Mouse (Mus musculus) ES-E14 (cell line): ENCODE data around the gene Azin2.

Source experiments
- CHD2 ChIP-seq: IDR thresholded peaks from 2 replicates; pipeline ENCODE4 v1.6.1; 2014; ENCODE audit warnings: mild to moderate bottlenecking, low read depth, low read length, inconsistent platforms
- HCFC1 ChIP-seq: IDR thresholded peaks from 2 replicates; pipeline ENCODE4 v1.6.1; 2012; ENCODE audit warnings: low read length, inconsistent platforms, borderline replicate concordance; ENCODE audit not compliant: insufficient read depth
- MAFK ChIP-seq: IDR thresholded peaks from 2 replicates; pipeline ENCODE4 v1.6.1; 2014; ENCODE audit warnings: mild to moderate bottlenecking, low read depth, low read length, inconsistent platforms; ENCODE audit not compliant: insufficient read depth
- ZC3H11A ChIP-seq: IDR thresholded peaks from 2 replicates; pipeline ENCODE4 v1.6.1; 2012; ENCODE audit warnings: low read depth, mild to moderate bottlenecking, inconsistent platforms, low read length, borderline replicate concordance
- ZNF384 ChIP-seq: IDR thresholded peaks from 2 replicates; pipeline ENCODE4 v1.6.1; 2012; ENCODE audit warnings: low read depth, low read length, inconsistent platforms

- no peak for TF ChIP-seq HCFC1
- no peak for TF ChIP-seq CHD2
- no peak for TF ChIP-seq ZC3H11A
- TF ChIP-seq MAFK = no peak
- no peak for TF ChIP-seq ZNF384
Measured at GRCm38 (mm10) chr4:128978634-128979033, 16.4 kb upstream of the Azin2 start.
